Mouse (Mus musculus) ZHBTc4 (cell line): ENCODE data around the gene Gm20388.

Experiments used
- DNase-seq: peaks from one replicate; pipeline ENCODE4 v3.0.0-alpha.2; 2011; ENCODE audit warnings: low read depth, low spot score

Gm20388 gene

GRCm38 (mm10) chr8:122437708-122438331 lies 2527.2 kb downstream of the Gm20388 start:
- DNase-seq: no peak

- no peak for DNase-seq
These were observed 2528.7 kb downstream of the Gm20388 start for GRCm38 (mm10) chr8:122439336-122439735.

- no peak for DNase-seq
These were observed 2530.7 kb downstream of the Gm20388 start for GRCm38 (mm10) chr8:122441326-122441725.

GRCm38 (mm10) chr8:122442356-122442755 lies 2531.7 kb downstream of the Gm20388 start:
- DNase-seq: no peak

GRCm38 (mm10) chr8:122442781-122443180 lies 2532.1 kb downstream of the Gm20388 start:
- no peak for DNase-seq

GRCm38 (mm10) chr8:122443262-122444006 lies 2532.8 kb downstream of the Gm20388 start, which contains the start of gene Mvd:
Mvd (minus strand) TSS chr8:122443422.
- peak; percentile 100 for DNase-seq

- peak; percentile 94 for DNase-seq
These were observed 2533.6 kb downstream of the Gm20388 start for GRCm38 (mm10) chr8:122444058-122444748.

GRCm38 (mm10) chr8:122445203-122445602 lies 2534.6 kb downstream of the Gm20388 start:
- DNase-seq: no peak

GRCm38 (mm10) chr8:122451161-122451703 lies 2540.6 kb downstream of the Gm20388 start:
- DNase-seq: no peak

- DNase-seq: no peak
These were observed 2541.5 kb downstream of the Gm20388 start for GRCm38 (mm10) chr8:122452154-122452553.

GRCm38 (mm10) chr8:122454409-122454808 lies 2543.8 kb downstream of the Gm20388 start:
- no peak for DNase-seq

- DNase-seq: no peak
These were observed 2546.5 kb downstream of the Gm20388 start for GRCm38 (mm10) chr8:122457171-122457570.

- peak; percentile 64 for DNase-seq
These were observed 2548.7 kb downstream of the Gm20388 start for GRCm38 (mm10) chr8:122459218-122459900.

- no peak for DNase-seq
These were observed 2549.3 kb downstream of the Gm20388 start for GRCm38 (mm10) chr8:122459990-122460389.

GRCm38 (mm10) chr8:122460524-122461472 lies 2550.2 kb downstream of the Gm20388 start, which contains the start of gene Snai3:
Snai3 (minus strand) TSS chr8:122460733.
- DNase-seq: peak; percentile 76

GRCm38 (mm10) chr8:122461473-122462148 lies 2551.0 kb downstream of the Gm20388 start:
- DNase-seq: no peak

GRCm38 (mm10) chr8:122462510-122462909 lies 2551.9 kb downstream of the Gm20388 start:
- DNase-seq: no peak

GRCm38 (mm10) chr8:122463651-122464640 lies 2553.3 kb downstream of the Gm20388 start:
- no peak for DNase-seq
